Mouse (Mus musculus): ENCODE measurements around the gene Ptk7. TPM values are rescaled to one million over a fixed set of nuclear protein-coding genes. Genes with fewer than 3 reads are reported as not detected.

Ptk7 gene
- total and polyA plus RNA-seq, 2 experiments from 2014 or later, result 17.2 to 57.9 TPM

- ATAC-seq (ENCODE audit: insufficient read depth, low read depth) (peak; percentile 76), DNase-seq (ENCODE audit: low spot score) (peak; percentile 99)
- Histone ChIP-seq H3K4me1 (ENCODE audit: control insufficient read depth, insufficient read depth) (peaks cover 17% of the 10 kb centered on the region; the same call in 1 of the 2 replicates), H3K4me3 (ENCODE audit: low read depth, low read length) (peak overlapping the region; percentile 99), H3K4me2 (ENCODE audit: low read depth, low read length) (peak overlapping the region; percentile 83), H3K36me3 (replicated peaks; ENCODE audit: control insufficient read depth, insufficient read depth, low read length) (peaks cover 36% of the 10 kb centered on the region), H3K27me3 (ENCODE audit: control insufficient read depth, insufficient read depth, low read length) (no peaks in the 10 kb centered on the region), H3K27ac (ENCODE audit: low read depth) (peak overlapping the region; percentile 99), H3K9ac (replicated peaks; ENCODE audit: low read depth, low read length) (no peak overlapping the region), H3K9me3 (replicated peaks; ENCODE audit: control insufficient read depth, low read length) (no peaks in the 10 kb centered on the region)
- 3% methylated on average over 24 of the region's 24 CpGs for WGBS
- TF ChIP-seq EP300 (IDR thresholded peaks at IDR 0.05; ENCODE audit: low read depth) (peak; percentile 85; the same call in 1 of the 2 replicates), CTCF (IDR thresholded peaks at IDR 0.05; ENCODE audit: low read depth) (no peak)
These were observed 76.4 kb downstream of the Ptk7 start for GRCm38 (mm10) chr17:46552841-46553423.

DNA sequence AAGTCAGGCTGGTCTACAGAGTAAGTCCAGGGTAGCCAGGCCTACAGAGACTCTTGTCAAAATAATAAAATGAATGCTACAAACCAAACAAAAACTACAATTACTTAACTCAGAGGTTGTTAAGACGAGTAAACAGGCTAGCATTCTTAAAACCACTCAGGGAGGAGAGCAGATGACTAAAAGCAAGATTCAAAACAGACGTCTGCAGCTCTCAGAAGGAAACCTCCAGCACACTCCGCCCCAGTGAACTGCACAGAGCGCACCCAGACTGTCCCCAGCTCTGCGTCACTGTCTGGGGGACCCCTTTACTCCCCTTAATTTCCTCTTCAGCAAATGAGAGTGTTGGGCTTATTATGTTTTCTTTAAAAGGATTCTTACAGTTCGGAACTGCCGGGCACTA lies 77.2 kb downstream of the Ptk7 start:
- no peak overlapping the region for H3K4me3 ChIP-seq (ENCODE audit: low read depth, low read length)
- H3K4me2 ChIP-seq (ENCODE audit: low read depth, low read length), result peak overlapping the region; percentile 42
- 82% methylated on average over 7 of the region's 7 CpGs for WGBS
- H3K9ac ChIP-seq (replicated peaks; ENCODE audit: low read depth, low read length), result no peak overlapping the region
- no peaks in the 10 kb centered on the region for H3K27me3 ChIP-seq (ENCODE audit: control insufficient read depth, insufficient read depth, low read length)
- no peak for TF ChIP-seq EP300 (IDR thresholded peaks at IDR 0.05; ENCODE audit: low read depth)
- no peak for TF ChIP-seq CTCF (IDR thresholded peaks at IDR 0.05; ENCODE audit: low read depth)
- H3K9me3 ChIP-seq (replicated peaks; ENCODE audit: control insufficient read depth, low read length), result no peaks in the 10 kb centered on the region
- ATAC-seq (ENCODE audit: insufficient read depth, low read depth) (no peak), DNase-seq (ENCODE audit: low spot score) (no peak)
- peaks cover 12% of the 10 kb centered on the region for H3K4me1 ChIP-seq (ENCODE audit: control insufficient read depth, insufficient read depth)
- H3K27ac ChIP-seq (ENCODE audit: low read depth), result peak overlapping the region; percentile 99
- peaks cover 36% of the 10 kb centered on the region for H3K36me3 ChIP-seq (replicated peaks; ENCODE audit: control insufficient read depth, insufficient read depth, low read length)

DNA sequence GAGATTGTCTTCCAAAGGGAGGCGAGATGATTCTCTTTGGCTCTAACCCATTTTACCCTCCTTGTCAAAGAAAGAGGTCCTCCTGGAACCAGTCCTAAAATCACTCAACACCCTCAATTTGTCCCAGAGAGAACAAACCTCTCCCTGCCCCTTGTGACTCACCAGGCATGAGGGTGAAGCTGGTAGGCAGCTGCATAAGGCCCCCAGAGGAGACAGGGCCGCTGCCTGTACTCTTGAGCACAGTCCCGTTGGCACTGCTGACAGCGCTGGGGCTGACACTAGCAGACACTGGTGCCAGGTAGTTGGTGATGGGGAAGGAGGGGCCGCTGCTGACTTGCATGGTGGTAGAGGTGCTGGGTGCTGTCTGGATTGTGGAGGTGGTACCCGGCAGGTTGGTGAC lies 77.9 kb downstream of the Ptk7 start:
- ATAC-seq (ENCODE audit: insufficient read depth, low read depth) (no peak), DNase-seq (ENCODE audit: low spot score) (peak; percentile 8)
- H3K36me3 ChIP-seq (replicated peaks; ENCODE audit: control insufficient read depth, insufficient read depth, low read length), result peaks cover 36% of the 10 kb centered on the region
- no peaks in the 10 kb centered on the region for H3K9me3 ChIP-seq (replicated peaks; ENCODE audit: control insufficient read depth, low read length)
- H3K4me1 ChIP-seq (ENCODE audit: control insufficient read depth, insufficient read depth), result peaks cover 19% of the 10 kb centered on the region
- no peaks in the 10 kb centered on the region for H3K27me3 ChIP-seq (ENCODE audit: control insufficient read depth, insufficient read depth, low read length)
- H3K4me3 ChIP-seq (ENCODE audit: low read depth, low read length), result no peak overlapping the region
- TF ChIP-seq EP300 (IDR thresholded peaks at IDR 0.05; ENCODE audit: low read depth) (no peak), CTCF (IDR thresholded peaks at IDR 0.05; ENCODE audit: low read depth) (no peak)
- H3K4me2 ChIP-seq (ENCODE audit: low read depth, low read length), result no peak overlapping the region
- peak overlapping the region; percentile 27; the same call in 1 of the 2 replicates for H3K27ac ChIP-seq (ENCODE audit: low read depth)
- no peak overlapping the region for H3K9ac ChIP-seq (replicated peaks; ENCODE audit: low read depth, low read length)
- 62% methylated on average over 6 of the region's 6 CpGs for WGBS

DNA sequence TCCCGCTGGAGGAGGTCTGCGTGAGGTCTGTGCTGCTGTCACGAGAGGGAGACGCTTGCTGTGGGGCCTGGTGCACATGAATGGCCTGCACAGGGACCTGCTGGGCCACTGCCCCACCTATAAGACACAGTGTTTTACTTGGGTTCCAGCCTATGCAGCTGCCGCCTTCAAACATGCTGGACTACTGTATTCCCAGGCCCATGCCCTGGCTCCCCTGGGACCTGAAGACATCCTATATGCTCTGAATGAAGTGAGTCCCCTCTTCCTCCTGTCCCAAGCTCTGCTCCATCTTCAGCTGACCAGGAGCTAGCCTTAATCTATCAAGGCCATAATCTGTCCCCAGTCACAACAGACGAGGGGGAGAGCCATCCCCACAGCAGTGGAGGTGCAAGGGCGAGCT lies 78.4 kb downstream of the Ptk7 start:
- ATAC-seq (ENCODE audit: insufficient read depth, low read depth) (no peak), DNase-seq (ENCODE audit: low spot score) (no peak)
- WGBS, result 79% methylated on average over 7 of the region's 7 CpGs
- peaks cover 36% of the 10 kb centered on the region for H3K36me3 ChIP-seq (replicated peaks; ENCODE audit: control insufficient read depth, insufficient read depth, low read length)
- no peaks in the 10 kb centered on the region for H3K27me3 ChIP-seq (ENCODE audit: control insufficient read depth, insufficient read depth, low read length)
- H3K9ac ChIP-seq (replicated peaks; ENCODE audit: low read depth, low read length), result no peak overlapping the region
- H3K27ac ChIP-seq (ENCODE audit: low read depth), result 0 out of 2 replicates have a peak overlapping the region, but pooled peaks have one; percentile 27
- no peak overlapping the region for H3K4me3 ChIP-seq (ENCODE audit: low read depth, low read length)
- no peak overlapping the region for H3K4me2 ChIP-seq (ENCODE audit: low read depth, low read length)
- TF ChIP-seq CTCF (IDR thresholded peaks at IDR 0.05; ENCODE audit: low read depth) (no peak), EP300 (IDR thresholded peaks at IDR 0.05; ENCODE audit: low read depth) (no peak)
- no peaks in the 10 kb centered on the region for H3K9me3 ChIP-seq (replicated peaks; ENCODE audit: control insufficient read depth, low read length)
- H3K4me1 ChIP-seq (ENCODE audit: control insufficient read depth, insufficient read depth), result peaks cover 21% of the 10 kb centered on the region

- ATAC-seq (ENCODE audit: insufficient read depth, low read depth) (no peak), DNase-seq (ENCODE audit: low spot score) (no peak)
- Histone ChIP-seq H3K4me2 (ENCODE audit: low read depth, low read length) (no peak overlapping the region), H3K27ac (ENCODE audit: low read depth) (no peak overlapping the region), H3K4me3 (ENCODE audit: low read depth, low read length) (no peak overlapping the region), H3K27me3 (ENCODE audit: control insufficient read depth, insufficient read depth, low read length) (no peaks in the 10 kb centered on the region), H3K9me3 (replicated peaks; ENCODE audit: control insufficient read depth, low read length) (no peaks in the 10 kb centered on the region), H3K4me1 (ENCODE audit: control insufficient read depth, insufficient read depth) (peaks cover 27% of the 10 kb centered on the region), H3K9ac (replicated peaks; ENCODE audit: low read depth, low read length) (no peak overlapping the region), H3K36me3 (replicated peaks; ENCODE audit: control insufficient read depth, insufficient read depth, low read length) (peaks cover 36% of the 10 kb centered on the region)
- 83% methylated on average over 9 of the region's 9 CpGs for WGBS
- TF ChIP-seq CTCF (IDR thresholded peaks at IDR 0.05; ENCODE audit: low read depth) (no peak), EP300 (IDR thresholded peaks at IDR 0.05; ENCODE audit: low read depth) (no peak)
These were observed 79.7 kb downstream of the Ptk7 start for GRCm38 (mm10) chr17:46549642-46550041.

DNA sequence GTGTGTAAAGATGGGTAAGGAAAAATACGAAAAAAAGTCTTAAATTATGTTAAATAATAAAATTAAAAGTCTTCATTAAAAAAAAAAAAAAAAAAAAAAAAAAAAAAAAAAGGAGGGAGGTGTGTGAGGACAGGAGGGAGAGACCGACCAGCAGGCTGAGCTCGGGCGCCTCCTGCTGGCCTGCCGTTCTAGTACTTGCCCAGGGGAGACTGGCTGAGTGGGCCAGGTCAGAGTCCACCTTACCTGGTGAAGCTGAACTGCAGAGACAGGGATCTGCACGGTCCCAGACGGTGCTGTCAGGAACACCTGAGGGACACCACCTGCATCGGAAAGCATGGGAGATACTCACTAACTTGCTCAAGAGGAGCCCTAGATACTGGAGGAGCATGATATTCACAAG lies 80.1 kb downstream of the Ptk7 start:
- H3K4me2 ChIP-seq (ENCODE audit: low read depth, low read length), result no peak overlapping the region
- WGBS, result 39% methylated on average over 6 of the region's 8 CpGs
- no peaks in the 10 kb centered on the region for H3K27me3 ChIP-seq (ENCODE audit: control insufficient read depth, insufficient read depth, low read length)
- H3K36me3 ChIP-seq (replicated peaks; ENCODE audit: control insufficient read depth, insufficient read depth, low read length), result peaks cover 36% of the 10 kb centered on the region
- no peak overlapping the region for H3K4me3 ChIP-seq (ENCODE audit: low read depth, low read length)
- TF ChIP-seq EP300 (IDR thresholded peaks at IDR 0.05; ENCODE audit: low read depth) (no peak), CTCF (IDR thresholded peaks at IDR 0.05; ENCODE audit: low read depth) (peak; percentile 56)
- H3K4me1 ChIP-seq (ENCODE audit: control insufficient read depth, insufficient read depth), result peaks cover 27% of the 10 kb centered on the region
- H3K9me3 ChIP-seq (replicated peaks; ENCODE audit: control insufficient read depth, low read length), result no peaks in the 10 kb centered on the region
- no peak overlapping the region for H3K27ac ChIP-seq (ENCODE audit: low read depth)
- ATAC-seq (ENCODE audit: insufficient read depth, low read depth), result no peak
- peak; percentile 53 for DNase-seq (ENCODE audit: low spot score)
- no peak overlapping the region for H3K9ac ChIP-seq (replicated peaks; ENCODE audit: low read depth, low read length)

Data from heart, postnatal 0 days (tissue).